ENCODE assay signal across 20 mouse cellular contexts in the genomic region with DNA sequence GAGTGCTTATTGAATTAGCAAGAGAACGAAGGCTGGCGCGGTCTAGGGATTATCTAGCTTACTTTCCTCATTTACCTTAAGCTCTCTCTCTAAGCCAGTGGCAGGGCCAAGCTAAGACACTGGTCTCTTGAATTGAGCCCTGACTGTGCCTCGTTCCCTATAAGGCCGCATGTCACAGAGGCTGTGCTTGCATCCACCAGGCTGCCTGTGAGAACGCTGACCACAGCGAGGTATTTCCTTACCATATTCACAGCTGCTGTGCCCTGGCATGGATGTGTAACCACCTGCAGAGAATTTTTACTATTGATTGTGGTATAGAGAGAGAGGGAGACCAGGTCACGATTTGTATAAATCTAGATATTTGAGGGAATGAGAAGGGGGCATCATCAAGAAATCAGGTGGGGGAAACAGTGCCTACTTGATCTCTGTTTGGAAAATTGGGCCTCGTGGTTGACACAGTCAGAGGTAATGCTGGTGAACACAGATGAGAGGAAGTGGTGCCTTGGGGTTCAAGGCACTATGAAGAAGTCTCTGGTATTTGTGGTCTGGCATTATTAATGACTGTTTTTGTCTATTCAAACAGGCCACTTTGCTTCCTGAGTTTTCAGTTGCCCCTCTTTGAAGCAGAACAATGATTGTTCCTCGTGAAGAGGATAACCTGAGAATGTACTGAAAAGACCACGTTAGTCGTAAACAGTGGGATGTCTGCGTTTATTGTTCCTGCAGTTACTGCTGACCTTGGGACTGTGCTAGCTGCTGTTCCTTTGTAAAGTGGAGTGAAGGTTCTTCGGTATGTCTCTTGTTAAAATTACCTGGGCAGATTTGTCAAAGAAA. TPM values are rescaled to one million over a fixed set of nuclear protein-coding genes. Genes with fewer than 3 reads are reported as not detected.
DNase-seq lines count a peak whose midpoint lies in the region; ATAC-seq lines count a peak whose summit lies in the region.
"Had no signal": no experiment of that assay in that cellular context is flagged by ENCODE, and none has a peak within 500 bp of the region (broad histone marks: within the 10 kb centered on the region; RNA-seq: fewer than 3 reads in every experiment).

No protein-coding gene starts in this region.

- DNase-seq in 416B (ENCODE audit: low read depth) (peak; percentile 33), ES-CJ7 (ENCODE audit: low read depth, low spot score) (peak; percentile 63), WW6 (ENCODE audit: low read depth, low spot score) (peak; percentile 20)
- no peak for DNase-seq in ovary, postnatal 10 days (ENCODE audit: low spot score)
- DNase-seq in spleen, postnatal 4 days (ENCODE audit: low spot score in 2 of 2) = no peak
- DNase-seq in left cerebral cortex, adult 9 months (ENCODE audit: low spot score in 2 of 2) = no peak
- DNase-seq: adrenal gland, adult 2 months; adrenal gland, postnatal 25 days; B cell, adult 2 months; cerebellum, adult 18-20 months; cerebellum, adult 9-11 months; embryo, embryonic 11 days; gastrocnemius, postnatal 14 days; heart, postnatal 14 days; kidney, adult 2 months had no signal

- peak; percentile 82 to 84 for ATAC-seq in hematopoietic stem cell, adult 5-6 weeks (replicated peaks in 1 of 2; ENCODE audit: insufficient read depth in 1 of 2, low FRiP score in 2 of 2, low TSS enrichment in 1 of 2, low read depth in 1 of 2, poor library complexity in 2 of 2, severe bottlenecking in 2 of 2)
- ATAC-seq: CD4-positive, CD25-positive, alpha-beta regulatory T cell, adult 4 months; forebrain, embryonic 16.5 days; intestine, embryonic 16.5 days had no signal

RNA-seq across cellular contexts. Expression of a gene that starts 52.3 kb away (rescaled TPM):
- total RNA-seq in hematopoietic stem cell, adult 5-6 weeks (2017) = 12.5 and 24.8 TPM in 2 replicates
- total RNA-seq: adrenal gland, adult 2 months; adrenal gland, postnatal 25 days; gastrocnemius, adult 18-20 months; gastrocnemius, postnatal 14 days; heart, postnatal 14 days had no signal

Comparison
In these comparisons a context has a peak if more than half of its experiments do, and no peak if none do; other contexts are left out.
1. DNase-seq: peak in 416B (single experiment), ES-CJ7 (single experiment) and WW6 (single experiment); none in ovary, postnatal 10 days (single experiment), spleen, postnatal 4 days (0 of 2) and left cerebral cortex, adult 9 months (0 of 2).